Mouse (Mus musculus) bone marrow macrophage, adult 2 months (primary cell): Measurements from ENCODE around the gene Pnpla8.

Source experiments
- CTCF ChIP-seq: IDR thresholded peaks from 2 replicates; pipeline ENCODE4 v1.5.1; 2012; ENCODE audit warnings: low read depth, mild to moderate bottlenecking, low read length, moderate library complexity
- POLR2A ChIP-seq: IDR thresholded peaks from 2 replicates; pipeline ENCODE4 v1.6.1; 2012; ENCODE audit warnings: mild to moderate bottlenecking, low read depth, low read length, borderline replicate concordance

- TF ChIP-seq CTCF (no peak), POLR2A (no peak)
These were observed 1.9 kb downstream of the Pnpla8 start for GRCm38 (mm10) chr12:44223044-44223443.
